Mouse (Mus musculus) layer of hippocampus, postnatal 14 days (tissue): Measurements from ENCODE around the gene Gtf2h5. TPM values are rescaled to one million over a fixed set of nuclear protein-coding genes. Genes with fewer than 3 reads are reported as not detected.

Experiments
- DNase-seq, 2 experiments: peaks; one replicate each; pipeline ENCODE4 v3.0.0; 2021 to 2022; ENCODE audit warnings: low spot score in 2 of 2, mixed read lengths in 1 of 2
- long read RNA-seq, 2 experiments: library from polyadenylated mRNA; stranded (forward); transcript quantifications; one replicate each; pipeline ENCODE4 v2.0.0; 2021
- total RNA-seq, 2 experiments: library from RNA; stranded (reverse); gene quantifications; 2 replicates each; pipeline ENCODE4 v1.2.3; 2021

Gtf2h5 gene
- total RNA-seq, result 100 to 1,000 TPM; 153 to 155 TPM
- long read RNA-seq, experiment 1, transcript Gtf2h5-202 (3 exons, 879 nt), result minor isoform, 5 of 128 reads
- long read RNA-seq, experiment 1, transcript Gtf2h5-201 (3 exons, 2,245 nt), result major isoform, 113 of 128 reads
- long read RNA-seq, experiment 1, partial matches to known transcripts, result 3 of 128 reads
- long read RNA-seq, experiment 1, other reads (novel, unspliced or antisense), result 7 of 128 reads
- long read RNA-seq, experiment 2, transcript Gtf2h5-201 (3 exons, 2,245 nt), result major isoform, 208 of 249 reads
- long read RNA-seq, experiment 2, transcript Gtf2h5-202 (3 exons, 879 nt), result minor isoform, 8 of 249 reads
- long read RNA-seq, experiment 2, partial matches to known transcripts, result 23 of 249 reads
- long read RNA-seq, experiment 2, other reads (novel, unspliced or antisense), result 10 of 249 reads

DNA sequence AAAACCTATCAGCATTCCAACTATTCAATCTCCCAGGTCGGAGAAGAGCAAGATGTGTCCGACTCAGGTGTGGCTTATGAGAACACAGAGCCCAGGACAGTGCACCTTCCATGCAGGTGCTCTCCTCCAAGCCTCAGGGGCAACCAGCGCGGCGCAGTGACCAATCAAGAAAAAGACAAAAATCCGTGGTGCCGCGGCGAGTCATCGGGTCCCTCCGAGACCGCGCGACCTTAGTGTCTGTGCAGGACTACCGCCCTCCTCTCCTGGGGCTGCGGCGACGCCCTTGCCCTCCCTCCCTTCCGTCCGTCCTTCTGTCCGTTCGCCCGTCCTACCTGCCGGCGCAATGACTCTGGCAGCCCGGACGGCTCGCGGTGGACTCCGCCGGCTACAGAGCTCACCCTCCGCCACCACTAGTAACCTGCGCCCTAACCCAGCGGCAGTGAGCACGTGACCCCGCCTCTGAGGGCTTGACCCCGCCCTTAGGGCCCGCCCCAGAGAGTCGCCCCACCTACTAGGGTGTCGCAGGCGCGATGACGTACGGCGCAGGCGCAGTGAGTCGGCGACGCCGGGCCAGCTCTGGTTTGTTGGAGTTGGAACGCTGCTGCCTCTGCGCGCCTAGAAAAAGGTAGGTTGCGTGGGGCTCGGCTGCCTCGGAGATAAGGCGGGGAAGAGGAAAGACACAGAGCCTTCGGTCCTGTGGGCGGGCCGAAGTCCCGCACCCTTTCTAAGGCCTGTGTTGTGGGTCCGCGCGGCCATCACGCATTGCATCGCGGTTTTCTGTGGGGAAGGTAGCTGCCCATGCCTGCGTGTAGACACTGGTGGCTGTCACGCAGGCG lies at the start of gene Gtf2h5, which contains the start of gene Serac1:
Gene Gtf2h5 (plus strand): TSS at position 500 of the 836 bp plus-strand sequence.
Gene Serac1 (minus strand): TSS at position 455 of the 836 bp plus-strand sequence.
- DNase-seq, result peak; percentile 97 to 98

DNA sequence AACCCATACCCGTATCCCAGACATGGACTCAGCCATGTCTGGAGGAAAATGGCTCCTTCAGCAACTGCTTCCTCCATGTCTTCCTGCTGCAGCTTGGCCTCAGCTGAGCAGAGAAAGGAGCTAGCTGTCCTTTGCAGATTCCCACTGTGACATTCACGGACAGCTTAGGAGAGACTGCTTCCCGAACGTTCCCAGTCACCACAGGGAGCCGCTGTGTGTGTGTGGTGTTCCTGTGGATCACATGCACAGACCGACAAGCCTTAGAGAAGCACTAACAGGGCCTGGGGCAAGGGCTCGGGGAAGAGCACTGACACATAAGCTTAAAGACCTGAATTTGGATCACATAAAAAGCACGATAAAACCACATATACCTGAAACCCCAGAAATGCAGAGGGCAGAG lies 43.9 kb upstream of the Gtf2h5 start:
- no peak for DNase-seq

DNA sequence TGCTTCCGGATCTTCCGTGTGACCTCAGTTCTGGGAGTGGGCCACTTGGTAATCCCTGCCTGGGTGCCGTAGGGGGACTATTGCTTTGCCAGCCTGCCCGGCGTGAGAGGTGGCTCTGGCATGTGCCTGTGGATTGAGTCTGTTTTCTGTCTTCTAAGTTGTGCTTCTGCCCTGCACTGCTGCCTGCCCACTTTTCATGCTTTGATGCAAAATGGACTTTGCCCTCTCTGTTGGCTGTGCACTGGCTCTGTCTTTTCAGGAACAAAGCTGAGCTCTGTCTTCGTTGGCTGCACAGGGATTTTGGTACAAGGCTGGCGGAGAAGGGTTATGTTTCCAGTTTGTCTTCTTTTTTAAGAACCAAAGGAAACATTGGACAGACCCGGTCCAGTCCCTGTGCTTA lies 43.1 kb upstream of the Gtf2h5 start:
- no peak for DNase-seq

DNA sequence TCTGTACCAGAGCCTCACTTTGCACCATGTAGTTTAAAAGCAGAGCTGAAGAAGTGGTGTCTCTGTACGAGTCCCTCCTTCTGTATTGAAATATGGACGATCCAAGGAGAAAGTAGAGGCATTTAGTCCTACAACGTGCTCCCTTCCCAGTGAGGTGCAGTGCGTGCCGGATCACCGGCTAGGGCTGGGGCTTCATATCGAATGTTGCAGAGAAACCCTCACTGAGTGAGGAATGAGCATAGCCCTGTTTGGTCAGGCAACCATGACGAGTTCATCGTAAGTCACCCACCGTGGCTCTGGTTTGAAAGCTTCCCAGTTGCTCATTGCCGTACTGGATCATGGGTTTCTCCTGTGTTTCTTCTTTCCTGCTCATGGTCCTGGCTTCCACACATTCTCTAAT lies 42.7 kb upstream of the Gtf2h5 start:
- no peak for DNase-seq

DNA sequence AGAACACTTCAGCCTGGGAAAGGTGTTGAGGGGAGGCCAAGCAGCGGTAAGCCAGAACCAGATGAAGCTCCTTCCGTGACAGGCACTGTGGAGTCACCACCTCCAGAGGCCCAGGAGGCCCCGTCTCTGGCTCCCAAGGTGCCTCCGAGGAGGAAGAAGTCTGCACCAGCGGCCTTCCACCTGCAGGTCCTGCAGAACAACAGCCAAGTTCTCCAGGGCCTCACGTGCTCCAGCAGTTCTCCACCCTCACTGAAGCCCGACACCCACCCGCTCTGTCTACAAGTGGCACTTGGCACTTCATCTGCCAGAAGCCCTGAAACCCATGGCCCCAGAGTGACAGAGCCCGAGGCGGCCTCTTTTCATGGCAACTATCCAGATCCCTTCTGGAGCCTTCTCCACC lies 42.1 kb upstream of the Gtf2h5 start:
- DNase-seq, result no peak

DNA sequence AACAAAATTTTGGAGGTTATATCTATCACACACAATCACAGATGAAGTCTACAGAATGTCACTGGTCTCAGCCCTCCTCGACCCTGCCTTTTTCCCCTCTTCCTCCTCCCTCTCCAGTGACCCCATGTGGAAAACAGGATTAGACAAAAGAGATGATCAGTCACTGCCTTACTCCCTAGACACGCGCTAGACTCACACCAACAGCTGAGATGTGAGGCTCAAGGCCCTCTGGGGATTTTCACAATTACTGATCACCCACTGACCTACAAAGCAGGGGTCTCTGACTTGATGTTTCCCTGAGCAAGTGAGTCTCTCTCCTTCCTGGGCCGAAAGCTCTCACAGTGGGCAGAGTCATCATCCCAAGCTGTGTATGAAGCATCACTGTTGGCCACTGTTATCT lies 26.8 kb upstream of the Gtf2h5 start:
- no peak for DNase-seq

DNA sequence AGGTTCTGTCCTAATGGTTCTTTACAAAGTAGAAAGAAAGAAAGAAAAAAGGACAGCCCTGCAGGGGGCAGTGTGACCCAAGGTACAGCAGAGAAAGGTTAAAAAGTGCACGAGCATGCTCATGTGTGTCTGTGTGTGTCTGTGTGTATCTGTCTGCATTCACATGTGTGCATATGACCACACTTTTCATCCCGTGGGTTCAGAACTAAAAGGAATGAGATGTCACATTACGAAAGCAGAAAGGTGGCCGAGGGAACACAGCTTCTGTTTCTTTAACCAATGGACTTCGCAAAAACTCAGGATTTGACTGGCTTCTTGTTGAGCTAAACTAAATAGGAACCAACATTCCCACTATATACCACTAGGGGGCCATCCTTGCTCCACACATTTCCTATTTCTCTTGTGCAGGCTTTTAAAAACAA lies 24.6 kb upstream of the Gtf2h5 start:
- DNase-seq, result peak in 1 of 2 experiments; percentile 73

DNA sequence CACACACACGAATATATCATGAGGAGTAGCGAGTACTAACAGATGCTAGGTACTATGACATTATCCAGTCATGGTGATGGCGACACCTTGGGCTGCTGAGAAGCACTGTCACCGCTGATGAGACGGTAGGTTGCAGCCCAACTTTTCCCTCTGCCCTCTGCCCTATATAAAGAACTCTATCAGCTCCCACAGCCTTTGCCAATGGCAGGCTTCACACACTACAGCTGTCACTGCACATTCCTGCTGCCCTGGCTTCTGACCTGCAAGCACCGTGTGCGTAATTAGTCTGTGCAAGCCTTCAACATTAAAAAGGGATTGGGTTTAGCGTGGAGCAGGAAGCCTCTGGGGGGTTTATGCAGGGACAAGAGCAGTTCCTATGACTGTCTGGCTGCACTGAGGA lies 16.8 kb upstream of the Gtf2h5 start:
- DNase-seq, result no peak

DNA sequence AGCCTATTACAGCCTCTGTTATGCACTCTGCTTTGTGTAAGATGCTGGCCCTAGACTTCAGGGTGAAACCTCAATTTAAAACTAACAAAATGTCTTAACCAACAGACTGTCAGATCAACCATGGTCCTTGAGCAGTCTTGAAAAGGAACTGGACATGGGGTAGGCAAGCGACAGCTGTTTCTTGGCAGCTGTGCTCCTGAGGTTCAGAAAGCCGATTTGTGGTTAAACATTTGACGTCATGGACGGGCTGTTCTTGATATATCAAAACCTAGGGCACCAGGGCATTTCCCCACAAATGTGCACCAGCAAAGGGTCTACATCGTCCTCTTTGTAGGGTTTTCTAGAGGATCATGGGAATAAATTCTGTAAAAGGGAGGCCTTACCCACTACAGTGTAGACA lies 16.1 kb upstream of the Gtf2h5 start:
- DNase-seq, result no peak

DNA sequence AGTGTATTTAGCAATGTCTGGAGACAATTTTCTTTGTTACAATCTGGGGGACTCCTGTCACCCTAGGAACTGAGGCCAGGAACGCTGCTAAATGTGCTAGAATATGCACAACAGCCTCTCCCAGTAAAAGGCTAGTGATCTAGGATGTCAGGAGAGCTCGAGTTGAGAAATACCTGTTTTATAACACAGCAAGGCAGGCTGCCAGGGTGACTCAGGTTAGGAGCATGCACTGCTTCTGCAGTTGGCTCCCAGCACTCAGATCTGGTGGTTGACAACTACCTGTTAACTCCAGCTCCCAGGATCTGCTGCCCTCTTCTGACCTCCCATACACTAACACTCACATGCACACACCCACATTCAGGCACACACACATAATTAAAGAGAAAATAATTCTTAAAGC lies 13.6 kb upstream of the Gtf2h5 start:
- DNase-seq, result no peak

DNA sequence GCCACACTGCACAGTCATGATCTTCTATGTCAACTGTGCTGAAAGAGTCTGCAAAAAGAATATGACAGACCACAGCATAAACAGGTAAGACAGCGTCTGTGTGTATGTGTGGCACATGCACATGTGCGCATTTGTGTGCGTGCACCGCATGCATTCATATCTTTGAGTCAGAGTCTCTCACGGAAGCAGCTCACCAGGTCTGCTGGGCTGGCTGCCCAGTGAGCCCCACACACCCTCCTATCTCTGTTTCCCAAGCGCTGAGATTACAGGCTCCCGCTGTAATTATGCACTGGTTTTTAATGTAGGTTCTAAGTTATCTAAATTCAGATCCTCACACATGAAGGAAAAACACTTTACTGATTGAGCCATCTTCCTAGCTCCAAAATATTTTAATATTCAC lies 12.0 kb upstream of the Gtf2h5 start:
- DNase-seq, result no peak

DNA sequence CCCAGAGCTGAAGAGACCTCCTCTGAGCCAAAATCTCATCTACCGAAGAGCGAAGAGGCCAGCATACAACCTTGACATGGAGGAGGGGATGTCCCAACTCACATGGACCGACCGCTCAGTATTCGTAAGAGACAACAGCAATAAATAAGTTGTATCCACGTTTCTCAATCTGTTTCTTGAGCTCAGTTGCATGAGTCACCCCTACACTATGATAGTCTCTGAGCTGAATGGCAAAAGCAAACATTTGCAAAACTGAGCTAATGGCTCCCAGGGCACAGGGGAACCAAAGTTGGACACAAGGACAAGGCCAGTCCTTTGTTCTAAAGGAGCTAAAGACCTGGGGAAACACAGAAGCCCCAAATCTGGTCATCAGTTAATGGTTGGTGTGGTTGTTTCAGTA lies 9.7 kb upstream of the Gtf2h5 start:
- no peak for DNase-seq

DNA sequence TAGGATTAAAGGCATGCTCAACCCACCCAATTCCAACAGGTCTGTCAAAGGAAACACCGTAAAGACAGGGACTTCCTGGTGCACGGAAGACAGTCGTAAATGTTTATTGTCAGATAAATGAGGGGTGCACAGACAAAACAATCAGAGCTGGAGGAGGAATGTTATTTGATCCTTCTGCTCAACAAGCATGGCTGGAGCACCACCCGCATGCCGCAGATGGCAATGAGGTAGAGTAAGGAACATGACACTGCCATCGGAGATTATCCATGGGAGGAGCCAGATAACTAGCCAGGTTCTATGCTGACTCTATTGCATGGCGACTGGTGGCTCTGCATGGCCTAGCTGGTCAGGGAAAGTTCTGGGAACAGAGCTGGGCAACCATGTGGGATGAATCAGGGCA lies 6.2 kb upstream of the Gtf2h5 start:
- DNase-seq, result no peak

DNA sequence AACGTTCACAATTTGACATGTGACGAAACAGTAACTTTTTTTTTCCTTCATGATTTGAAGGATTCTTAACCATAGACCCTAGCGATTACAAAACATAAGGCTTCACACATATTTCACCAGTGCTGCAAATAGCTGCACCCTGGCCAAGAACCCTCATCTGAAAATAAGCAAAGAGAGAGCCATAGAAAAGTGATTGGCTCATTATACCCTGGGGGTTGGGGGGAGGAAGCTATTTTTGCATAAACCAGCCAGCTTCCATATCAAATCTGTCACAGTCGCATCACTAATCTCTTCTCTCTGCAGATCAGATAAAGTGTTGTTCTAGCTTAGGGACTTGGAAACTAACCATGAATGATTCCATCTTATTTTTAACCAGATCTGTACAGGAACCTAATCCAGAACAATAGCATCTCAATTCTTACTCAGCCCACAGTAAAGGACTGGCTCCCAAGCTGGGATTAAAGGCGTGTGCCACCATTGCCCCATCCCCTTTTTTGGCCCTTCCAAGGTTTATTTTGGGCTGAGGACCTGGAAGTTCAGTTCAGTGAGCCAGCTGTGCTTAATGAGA lies 3.8 kb downstream of the Gtf2h5 start:
- peak in 1 of 2 experiments; percentile 59 for DNase-seq

DNA sequence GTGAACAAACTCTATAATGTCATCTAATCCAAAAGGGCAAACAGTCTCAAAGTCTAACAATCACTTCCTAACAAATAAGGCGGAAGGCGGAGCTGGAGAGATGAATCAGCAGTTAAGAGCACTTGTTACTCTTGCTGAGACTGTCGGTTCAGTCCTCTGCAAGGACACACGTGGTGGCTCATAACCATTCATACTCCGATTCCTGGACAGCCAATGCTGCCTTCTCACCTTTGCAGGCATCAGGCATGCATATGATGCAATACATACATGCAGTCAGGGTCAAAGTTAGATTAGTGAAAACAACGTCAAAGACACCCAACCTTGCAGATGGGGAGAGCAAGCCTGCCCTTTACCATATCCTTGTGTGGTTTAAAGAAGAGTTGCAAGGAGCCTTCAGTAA lies 12.0 kb downstream of the Gtf2h5 start:
- DNase-seq, result no peak

DNA sequence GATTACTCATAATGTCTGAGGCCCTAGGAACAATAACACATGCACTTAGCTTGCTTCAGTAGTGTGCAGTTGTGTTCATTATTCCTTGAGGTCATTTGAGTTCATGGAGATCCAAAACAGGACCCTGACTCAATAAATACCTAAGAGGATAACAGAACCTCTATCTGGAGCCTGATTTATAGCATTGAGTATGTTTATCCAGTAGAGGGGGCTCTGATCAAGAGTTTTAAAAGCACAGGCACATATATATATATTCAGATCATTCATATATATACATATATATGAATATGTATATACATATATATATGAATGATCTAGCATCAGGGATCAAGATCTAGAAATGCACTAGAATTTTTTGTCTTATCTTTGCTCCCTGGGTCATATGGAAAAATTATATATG lies 16.0 kb downstream of the Gtf2h5 start:
- no peak for DNase-seq

DNA sequence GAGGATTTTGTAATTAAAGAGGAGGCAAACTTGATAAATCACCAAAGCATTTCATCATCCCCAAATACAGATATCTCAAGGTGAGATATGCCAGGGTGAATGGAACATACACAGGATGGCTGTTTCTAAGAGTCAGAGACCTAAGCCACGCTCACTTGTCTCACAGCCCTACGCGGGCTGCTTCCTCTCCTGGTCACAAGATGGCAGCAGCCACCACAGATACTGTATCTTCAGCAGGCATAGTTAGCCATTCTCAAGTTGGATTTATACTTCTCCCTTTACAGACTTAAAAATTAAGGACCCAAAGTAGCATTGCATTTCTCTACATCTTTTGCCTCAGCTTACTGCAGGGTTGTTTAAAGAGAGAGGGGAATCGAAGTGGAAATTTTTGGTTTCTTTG lies 18.3 kb downstream of the Gtf2h5 start:
- DNase-seq, result peak in 1 of 2 experiments; percentile 54

DNA sequence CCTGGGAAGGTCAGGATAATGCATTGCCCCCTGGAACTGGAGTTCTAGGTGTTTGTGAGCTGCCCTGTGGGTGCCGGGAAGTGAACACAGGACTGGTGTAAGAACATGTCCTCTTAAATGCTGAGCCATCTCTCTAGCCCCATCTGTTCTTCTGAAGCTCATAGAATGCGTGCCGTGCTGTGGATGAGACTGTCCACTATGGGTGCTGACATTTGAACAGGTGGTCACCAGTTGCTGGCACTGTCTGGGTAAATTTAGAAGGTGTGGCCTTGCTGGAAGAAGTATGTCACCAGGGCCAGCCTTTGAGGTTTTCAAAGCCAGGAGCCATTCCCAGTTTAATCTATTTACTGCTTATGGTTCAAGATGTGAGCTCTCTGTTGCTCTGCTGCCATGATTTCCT lies 22.7 kb downstream of the Gtf2h5 start:
- DNase-seq, result no peak

DNA sequence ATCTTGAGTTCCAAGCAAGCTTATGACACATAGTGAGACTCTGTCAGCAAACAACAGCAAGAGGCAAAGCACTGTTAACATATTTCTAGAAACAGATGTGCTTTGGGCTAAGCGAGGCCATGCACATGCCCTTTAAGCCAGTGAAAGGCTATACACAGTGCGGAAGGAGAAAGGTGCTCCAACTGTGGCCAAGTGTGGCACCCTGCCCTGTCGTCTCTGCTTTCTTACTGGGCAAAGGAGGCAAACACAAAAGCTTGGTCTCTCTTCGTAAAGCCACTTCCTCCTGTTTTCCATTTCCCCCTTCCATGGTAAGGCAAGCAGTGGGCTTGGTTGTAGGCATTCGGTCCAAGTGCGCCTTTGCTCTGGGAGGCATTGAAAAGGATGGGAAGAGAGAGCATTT lies 24.0 kb downstream of the Gtf2h5 start:
- no peak for DNase-seq

DNA sequence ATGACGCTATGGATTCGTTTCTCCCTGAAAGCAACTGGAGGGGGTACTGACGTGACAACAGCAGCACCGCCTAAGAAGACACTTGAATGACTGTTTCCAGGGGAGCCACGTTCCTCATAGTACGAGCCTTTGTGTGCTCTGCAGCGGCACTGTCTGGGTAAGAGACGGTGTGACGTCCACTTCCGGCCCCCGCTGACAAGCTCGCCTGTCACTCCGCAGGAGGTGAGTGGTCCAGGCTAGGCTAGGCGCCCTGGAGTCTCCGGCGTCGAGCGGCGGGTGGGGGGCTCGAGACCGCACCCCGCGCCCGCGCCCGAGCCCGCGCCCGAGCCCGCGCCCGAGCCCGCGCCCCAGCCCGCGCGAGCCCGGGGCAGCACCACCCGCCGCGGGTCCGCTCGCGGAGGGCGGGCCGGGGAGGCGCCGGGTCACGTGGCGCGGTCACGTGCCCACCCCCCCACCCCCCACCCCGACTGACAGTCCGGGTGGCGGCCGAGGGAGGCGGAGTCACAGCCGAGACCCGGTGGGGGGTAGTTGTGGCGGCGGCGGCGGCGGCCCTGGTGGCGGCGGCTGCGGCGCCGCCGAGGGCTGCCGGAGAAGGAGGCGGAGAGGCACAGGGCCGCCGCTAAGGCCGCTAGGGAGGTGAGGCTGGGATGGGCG lies 26.9 kb downstream of the Gtf2h5 start, which contains the start of gene Tulp4:
Gene Tulp4 (plus strand): TSS at position 77 of the 654 bp plus-strand sequence.
- DNase-seq, result peak; percentile 88

DNA sequence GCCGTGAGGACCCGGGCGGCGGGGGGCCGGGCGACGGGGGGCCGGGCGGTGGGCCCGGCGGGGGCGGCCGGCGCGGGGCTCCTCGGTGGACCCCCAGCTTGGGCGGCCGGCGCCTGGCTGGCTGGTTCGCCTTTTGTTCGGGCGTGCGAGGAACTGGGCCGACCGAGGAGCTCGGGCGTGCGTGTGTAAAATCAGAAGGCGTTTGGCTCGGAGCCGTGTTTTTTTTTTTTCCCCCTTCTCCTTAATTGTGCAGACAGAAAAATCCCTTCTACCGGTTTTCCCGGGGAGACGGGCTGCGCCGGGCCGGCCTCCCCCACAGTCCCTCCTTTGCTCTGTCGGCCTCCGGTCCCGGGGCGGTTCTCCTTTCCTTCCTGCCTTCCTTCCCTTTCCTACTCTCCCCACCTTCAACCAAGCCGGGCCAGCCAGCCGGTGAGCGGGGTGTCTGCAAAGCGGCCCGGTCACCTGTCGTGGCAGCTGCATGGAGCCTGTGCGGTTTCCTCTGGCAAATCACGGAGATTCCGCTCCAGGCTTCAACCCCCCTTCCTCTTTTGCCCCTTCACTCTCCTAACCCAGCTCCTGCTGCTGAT lies 27.5 kb downstream of the Gtf2h5 start:
- peak; percentile 65 to 66 for DNase-seq
